Mouse (Mus musculus) thymus, postnatal 4 days (tissue): ENCODE results near the gene Cdk20.
"Not testable (repeated sequence)": the region's sequence is repeated elsewhere in the genome, so short reads cannot be mapped to it uniquely, and the experiment has no call there.

Experiments
- DNase-seq: peaks from one replicate; pipeline ENCODE4 v3.0.0; 2021

Gene Cdk20

DNA sequence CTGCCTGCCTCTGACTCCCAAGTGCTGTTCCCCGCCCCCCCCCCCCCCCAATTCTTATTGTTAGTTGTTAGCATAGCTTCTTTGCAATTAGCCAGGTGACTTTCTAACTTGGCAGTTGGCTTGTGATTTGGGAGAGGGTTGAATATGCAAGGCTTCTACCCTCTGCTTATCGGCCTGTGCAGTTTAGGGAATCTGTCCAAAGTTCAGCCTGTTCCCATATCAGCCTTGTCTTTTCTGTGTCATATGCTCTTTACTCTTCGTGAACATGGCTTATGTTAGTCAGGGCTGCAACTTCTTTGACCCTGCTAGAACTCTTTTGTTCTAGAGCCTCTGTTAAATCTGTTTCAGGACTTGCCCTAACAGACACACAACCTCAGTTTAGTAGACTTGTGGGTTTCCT lies 7.8 kb upstream of the Cdk20 start:
- DNase-seq: no peak

DNA sequence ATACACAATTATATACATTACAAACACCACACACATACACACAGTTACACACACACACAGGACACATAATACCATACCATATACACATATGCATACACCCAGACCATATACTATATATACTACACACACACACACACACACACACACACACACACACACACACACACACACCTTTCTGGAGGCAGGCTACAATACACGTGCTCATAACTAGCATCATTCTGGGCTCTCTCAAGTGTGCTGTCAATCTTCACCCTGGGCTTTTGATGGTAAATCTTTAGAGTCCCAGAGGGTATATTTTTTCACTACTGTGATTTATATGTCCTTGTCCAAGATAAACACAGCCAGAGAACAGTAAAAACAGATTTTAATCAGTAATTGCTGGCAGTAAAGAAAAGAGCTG lies 6.8 kb upstream of the Cdk20 start:
- no peak for DNase-seq

DNA sequence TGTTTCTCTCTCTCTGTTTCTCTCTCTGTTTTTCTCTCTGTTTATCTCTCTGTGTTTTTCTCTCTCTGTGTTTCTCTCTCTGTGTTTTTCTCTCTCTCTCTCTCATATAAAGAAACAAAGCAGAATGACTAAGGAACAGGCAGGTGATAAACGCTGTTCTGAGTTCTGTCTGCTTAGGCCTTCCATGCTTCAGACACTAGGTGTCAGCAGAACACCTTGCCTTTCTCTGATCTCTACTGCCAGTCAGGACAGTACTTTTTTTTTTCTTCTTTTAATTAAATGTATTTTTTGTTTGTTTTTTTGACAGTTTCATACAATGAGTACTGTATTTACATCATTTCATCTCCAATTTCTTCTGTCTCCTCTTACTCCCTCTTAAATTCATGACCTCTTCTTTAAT lies 2.8 kb upstream of the Cdk20 start:
- DNase-seq: no peak

DNA sequence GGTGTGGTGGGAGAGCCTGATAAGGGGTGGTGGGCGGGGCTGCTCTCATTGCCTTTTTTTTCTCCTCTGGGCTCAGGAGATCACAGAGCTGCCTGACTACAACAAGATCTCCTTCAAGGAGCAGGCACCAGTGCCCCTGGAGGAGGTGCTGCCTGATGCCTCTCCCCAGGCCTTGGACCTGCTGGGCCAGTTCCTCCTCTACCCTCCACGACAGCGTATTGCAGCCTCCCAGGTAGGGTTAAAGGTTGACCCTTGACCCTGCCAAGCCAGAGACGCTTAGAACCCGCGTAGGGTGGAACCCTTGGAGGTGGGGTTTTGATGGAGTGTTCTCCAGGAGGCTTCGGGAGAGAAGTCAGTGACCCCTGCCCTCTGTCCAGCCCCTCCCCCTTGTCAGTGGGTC lies 5.7 kb downstream of the Cdk20 start:
- no peak for DNase-seq

DNA sequence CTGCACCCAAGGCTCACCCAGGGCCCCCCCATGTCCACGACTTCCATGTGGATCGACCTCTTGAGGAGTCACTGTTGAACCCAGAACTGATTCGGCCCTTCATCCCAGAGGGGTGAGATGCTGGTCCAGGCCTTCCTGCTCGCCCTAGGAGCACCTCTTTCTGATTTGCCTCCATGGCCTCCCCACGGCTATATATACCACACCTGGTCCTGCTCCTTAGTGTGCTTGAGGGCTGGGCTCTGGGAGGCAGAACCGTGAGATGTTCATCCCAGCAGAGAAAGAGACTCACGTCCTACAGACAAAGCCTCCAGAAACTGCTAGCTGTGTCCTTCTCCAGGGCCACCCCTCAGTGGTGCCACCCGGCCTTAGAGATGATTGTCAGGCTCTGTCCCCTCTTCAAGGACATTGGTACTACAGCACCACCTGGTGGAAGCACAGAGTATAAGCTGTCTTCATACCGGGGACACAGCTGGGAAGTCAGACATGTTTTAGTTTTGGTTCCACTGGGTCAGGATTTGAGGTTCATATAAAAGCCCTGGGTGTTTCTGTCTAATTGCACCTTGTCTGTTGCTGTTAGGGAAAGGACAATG lies 6.8 kb downstream of the Cdk20 start:
- peak; percentile 83 for DNase-seq

DNA sequence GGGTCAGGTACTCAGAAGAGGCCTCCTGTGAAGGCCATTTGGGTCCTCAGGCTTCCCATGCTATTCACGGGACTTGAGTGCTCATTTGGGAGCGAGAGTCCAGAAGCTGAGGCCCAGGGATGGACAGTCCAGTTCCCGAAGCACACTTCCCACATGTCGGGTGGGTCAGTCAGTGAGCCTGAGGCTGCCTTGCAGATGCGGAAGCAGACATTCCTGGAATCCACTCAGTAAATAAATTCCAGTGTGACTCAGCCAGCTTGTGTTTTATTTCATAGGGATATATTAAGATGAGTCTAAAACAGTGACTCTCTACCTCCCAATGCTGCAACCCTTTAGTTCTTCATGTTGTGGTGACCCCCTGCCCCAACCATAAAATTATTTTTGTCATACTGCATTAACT lies 7.4 kb downstream of the Cdk20 start:
- DNase-seq: no peak

DNA sequence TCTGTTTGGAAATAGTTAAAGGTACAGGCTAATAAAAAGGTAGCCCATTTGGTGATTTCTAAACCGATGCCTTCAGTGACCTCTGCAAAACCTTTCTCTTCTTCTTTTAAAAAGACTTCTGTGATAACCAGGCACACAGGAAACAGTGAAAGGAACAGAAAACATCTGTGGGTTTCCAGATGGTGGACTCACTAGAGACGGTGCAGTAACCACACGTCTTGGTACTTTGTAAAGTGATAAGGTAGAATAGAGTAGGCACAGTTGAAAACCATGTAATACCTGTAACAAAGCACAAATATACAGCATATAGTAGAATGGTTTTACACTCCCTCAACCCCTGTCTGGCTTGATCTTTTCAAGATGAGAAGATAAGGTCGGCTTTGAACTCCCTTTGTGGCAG lies 8.5 kb downstream of the Cdk20 start:
- no peak for DNase-seq

DNA sequence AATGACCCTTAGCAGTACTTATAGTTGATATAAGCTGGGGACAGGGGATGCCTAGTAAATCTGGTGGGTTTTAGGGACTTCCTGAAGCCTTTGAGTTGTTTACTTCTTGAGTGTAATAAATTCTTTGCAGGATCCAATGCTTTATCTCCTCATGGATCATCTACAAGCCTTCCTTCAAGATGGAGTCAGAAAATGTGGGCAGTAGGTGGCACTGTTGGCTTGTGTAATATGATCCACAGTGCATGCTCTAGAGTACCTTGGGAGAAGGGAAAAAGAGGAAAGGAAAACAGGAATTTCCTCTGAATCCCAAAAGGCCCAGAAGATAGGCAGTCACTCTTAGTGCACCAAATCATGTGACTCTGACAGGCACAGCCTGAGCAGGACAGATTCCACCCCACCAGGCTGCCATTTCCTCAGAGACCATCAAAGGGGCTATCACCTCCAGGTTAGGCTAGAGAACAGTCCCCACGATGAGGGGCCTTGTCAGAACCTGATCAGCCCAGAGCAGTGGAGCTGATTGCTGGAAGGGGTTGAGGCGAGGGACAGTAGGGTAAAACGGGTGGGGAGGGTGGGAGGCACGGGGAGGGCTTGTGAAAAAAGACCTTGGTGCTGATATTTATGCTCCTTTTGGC lies 11.3 kb downstream of the Cdk20 start:
- peak; percentile 55 for DNase-seq

DNA sequence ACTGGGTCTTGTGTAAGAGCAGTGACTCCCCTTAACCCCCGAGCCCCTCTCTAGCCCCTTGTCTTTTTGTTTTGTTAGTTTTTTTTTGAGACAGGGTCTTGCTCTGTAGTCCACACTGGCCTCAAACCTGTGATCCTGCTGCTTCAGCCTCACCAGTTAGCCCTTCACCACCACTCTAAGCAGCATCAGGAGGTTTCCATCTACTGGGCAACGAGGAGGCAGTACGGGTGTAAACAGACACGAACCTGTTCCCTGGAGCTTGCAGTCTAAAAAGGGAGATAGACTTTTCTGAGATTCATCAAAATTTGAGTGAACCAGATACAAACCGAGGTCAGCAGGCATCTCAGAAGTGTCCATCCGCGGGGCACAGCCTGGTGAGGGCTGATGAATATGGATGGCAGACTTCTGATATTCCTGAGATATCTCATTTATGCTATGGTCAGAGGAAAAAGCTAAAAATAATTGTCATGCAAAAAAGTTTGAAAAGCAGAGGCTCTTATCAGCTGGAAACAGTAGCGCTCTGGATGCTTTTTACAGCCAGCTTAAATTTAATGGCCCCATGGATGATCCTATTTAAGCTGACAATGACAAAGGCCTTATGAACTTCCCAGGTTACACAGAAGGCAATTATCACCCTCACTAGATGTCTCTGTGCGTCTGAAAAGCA lies 13.3 kb downstream of the Cdk20 start:
- no peak for DNase-seq

DNA sequence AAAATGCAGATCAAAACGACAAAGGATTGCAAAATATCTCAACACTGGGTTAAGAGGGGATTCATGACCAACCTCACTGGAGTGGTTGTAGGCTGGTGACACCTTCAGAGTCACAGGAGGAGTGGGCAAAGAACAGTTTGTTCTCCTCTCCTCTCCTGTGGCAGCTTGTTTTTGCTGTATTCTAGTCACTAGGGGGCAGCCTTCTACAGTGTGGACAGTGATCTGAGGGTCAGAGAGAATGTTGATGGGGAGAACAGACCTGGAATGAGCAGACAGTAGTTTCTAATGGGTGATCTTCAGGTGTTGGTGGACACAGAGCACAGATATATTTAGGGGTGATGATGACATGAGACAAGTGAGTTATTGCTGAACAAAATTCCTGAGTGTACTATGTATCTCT lies 15.8 kb downstream of the Cdk20 start:
- DNase-seq: no peak

DNA sequence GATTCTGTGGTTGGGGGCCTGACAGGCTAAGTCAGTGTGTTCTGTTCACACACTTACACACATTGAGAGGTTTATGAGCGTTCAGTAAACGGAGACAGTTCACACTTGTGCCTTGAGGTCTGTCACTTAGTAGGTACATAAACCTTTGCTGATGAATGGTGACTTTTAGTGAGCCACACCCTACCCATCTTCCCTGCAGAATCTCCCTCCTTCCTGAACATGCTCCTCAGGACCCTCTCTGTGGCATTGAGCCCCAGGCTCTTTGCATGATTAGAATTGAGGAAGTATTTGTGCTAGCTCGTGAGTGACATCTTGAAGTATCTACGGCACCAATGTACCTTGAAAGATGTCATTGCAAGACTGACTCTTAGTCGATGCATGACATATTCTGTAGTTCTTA lies 16.6 kb downstream of the Cdk20 start:
- DNase-seq: no peak

DNA sequence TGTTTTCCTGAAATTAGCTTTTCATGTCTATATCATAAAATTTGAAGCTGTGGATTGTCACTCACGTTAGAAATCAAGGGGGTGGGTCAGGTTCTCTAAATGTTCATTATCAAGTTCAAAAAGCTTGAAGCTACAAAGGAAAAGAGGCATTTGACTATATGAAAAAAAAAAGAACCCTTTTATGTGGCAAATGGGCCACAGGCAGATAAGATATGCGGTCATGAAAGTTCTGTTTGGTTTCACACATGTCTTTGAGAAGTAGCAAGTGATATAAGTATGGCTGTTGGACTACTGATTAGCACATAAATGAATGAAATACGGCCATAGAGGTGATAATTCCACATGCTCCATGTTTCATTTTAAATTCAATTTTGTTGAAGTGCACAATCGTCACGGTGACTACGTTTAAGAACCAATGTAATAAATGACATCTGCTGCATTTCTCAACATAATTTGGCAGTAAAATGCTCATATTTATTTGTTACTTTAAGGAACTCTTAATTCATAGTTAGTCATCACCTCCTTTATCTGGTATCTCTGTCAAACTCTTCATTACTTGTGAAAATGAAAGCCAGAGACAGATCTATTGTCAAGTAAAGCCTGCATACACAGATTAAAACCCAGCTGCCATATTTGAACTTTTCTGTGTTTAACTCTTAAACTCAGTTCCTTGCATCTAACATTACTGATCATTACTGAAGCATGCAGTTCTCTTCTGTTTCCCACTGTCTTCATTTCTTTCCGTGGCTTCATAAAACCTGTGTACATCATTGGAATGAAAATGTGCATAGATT lies 18.1 kb downstream of the Cdk20 start:
- DNase-seq: no peak

DNA sequence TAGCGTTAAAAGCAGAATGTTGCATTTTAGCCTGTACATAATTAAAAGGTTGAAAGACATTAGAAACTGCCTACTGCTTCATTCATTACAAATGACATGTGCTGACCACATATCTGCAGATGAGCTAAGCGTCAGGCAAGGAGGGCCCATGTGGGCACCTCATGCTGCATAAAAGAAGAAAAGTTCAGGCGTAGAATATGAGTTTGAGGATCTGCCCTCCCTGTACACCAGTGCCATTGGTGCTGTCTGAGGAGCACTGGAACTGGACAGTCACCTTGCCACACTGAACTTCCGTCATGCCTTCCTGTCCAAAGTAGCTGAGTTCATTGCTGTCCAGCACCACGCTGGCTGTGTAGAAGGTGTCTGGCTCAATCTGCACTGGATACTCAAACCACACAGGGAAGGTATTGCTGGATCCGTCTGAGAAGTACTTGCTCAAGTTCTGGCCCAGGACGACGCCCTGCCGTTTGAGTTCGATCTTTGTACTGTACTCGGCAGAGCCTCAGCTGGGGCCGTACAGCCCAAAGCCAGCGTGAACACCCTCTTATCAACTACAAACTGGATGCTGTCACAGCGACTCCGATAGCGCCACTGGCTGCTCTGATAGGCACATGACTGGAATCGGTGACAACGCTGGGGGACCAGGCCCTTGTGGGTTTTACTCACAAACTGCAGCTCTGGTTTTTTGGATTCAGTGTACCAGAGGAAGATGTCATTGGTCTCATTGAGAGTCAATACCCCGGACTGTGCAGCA lies 25.3 kb downstream of the Cdk20 start:
- DNase-seq: not testable (repeated sequence)

DNA sequence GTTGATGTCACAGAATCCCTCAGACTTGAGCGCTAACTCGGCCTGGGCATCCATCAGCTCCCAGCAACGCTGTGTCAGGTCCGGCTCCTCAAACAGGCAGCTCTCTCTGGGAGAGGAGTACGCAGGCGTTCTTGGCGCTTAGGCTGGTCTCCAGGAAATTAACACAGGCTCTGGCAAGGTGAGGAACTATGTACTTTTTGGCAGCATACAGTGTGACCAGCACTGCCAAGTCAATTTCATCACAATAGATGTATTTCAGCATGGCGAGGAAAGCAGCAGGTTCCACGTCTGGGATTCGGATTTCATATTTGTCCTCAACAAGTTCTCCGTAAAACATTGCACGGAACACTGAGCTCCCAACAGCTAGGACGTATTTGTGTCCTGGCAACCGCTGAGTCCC lies 26.1 kb downstream of the Cdk20 start:
- DNase-seq: no peak

DNA sequence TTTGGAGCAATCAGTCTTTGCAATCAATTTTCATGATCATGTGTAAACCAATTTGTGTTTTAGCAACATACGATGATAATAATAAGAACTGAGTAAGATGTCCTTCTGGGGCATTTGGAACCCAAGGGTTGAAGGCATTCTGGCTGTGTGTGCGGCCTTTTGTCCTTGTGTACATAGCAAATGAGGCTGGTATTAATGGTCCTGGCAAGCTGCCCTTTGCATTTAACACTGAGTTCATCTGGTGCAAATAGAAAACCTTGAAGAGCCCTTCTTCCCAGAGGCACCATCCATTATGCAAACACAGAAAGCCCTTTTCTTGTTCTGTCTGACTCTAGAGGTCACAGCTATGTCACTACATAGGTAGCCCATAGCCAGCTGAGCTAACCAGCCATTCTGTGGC lies 30.5 kb downstream of the Cdk20 start:
- no peak for DNase-seq

DNA sequence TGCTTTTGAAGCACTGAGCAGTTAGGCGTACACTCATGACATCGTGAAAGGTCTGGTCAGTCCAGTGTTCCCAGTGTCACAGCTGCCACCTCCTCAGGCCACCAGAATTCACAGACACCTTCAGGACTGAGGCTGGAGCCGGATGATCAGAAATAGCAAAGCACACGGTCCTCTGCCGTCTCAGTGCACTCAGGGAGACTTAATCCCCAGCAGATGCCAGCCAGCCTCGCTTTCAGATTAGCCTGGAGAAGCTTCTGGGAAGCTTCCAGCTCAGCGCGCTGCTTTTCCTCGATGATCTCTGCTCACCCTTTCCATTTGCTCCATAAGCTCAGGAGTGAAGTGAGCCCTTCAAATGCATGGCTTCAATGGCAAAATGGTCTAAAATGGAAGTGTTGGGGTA lies 33.1 kb downstream of the Cdk20 start:
- DNase-seq: no peak

DNA sequence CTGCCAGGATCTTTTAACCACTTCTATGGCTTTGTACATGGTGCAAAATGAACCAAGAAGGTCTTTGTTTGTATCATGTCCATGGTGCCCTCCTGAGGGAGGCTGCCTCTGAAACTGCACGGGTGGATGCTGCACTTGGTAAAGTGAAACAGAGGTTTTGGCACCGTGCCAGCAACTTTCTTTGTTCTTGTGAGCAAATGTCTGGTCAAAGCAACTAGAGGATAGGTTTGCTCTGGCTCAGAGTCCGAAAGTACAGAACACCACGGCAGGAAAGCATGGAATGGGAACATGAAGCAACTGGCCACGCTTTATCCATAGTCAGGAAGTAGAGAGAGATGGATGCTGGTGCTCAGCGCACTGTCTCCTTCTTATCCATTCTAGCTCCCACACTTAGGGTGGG lies 35.8 kb downstream of the Cdk20 start:
- peak; percentile 26 for DNase-seq

DNA sequence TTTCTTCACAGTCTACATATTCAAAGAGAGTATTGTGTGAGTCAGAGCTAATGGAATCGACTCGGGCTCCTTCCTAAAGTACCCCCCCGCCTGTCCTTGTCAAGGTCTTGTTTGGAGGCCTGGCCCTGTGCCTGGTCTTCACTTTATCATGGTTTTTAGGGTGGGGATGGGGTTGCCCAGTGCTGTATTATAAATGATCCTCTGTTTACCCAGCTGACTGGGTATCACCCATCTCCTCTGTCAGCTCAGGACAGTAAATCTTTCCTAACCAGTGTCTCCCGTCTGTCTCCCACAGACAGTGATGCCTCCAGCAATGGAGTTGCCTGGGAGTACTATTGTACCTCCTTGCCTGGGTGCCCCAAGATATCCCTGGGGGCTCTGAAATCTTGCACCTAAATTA lies 45.9 kb downstream of the Cdk20 start:
- DNase-seq: no peak

DNA sequence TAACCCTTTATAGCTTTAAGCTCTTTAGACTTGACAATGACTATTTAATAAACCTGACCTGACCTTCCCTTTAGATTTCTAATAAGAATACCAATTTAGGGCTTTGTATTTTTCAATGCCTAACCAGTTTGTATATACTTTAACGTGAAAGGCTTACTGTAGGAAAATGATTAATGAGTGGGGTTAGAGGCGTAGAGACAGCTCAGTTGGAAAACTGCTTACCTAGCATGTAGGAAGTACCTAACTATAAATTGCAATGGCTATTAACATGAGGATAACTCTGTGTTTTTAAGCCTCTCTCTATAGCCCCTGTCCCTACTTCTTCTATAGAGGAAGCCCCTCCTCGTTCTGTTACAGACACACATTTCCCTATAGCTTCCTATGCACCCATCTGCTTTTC lies 47.8 kb downstream of the Cdk20 start:
- no peak for DNase-seq

DNA sequence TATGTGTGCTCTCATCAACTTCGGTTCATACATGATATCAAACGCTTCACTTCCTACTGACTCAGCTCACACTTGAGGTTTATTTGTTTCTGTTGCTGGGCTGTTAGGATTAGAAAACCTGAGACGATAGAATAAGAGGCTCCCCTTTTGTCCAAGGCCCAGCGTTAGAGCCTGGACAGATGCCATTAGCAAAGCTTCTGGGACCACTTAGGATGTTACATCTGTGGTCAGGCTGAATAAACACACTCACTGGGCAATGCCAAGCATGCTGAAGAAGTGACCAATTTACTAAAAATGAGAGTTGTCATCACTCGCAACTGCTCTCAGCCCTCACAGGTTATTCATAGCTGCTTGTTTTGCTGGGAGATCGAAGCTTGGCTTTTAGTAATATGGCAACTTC lies 57.8 kb downstream of the Cdk20 start:
- DNase-seq: no peak
